Mouse (Mus musculus) CH12.LX (cell line): ENCODE data around the gene Rps11. TPM values are rescaled to one million over a fixed set of nuclear protein-coding genes. Genes with fewer than 3 reads are reported as not detected.

ENCODE experiments used
- DNase-seq: peaks from one replicate; pipeline ENCODE4 v3.0.0-alpha.2; 2013; ENCODE audit errors: extremely low read depth
- H3K27ac ChIP-seq: 2 replicates; pipeline ENCODE4 v1.5.1; 2012; ENCODE audit warnings: low read depth, mild to moderate bottlenecking, control low read depth, moderate library complexity; ENCODE audit not compliant: insufficient read depth
- H3K27me3 ChIP-seq: replicated peaks from 2 replicates; pipeline ENCODE3; 2012; ENCODE audit warnings: inconsistent platforms
- H3K36me3 ChIP-seq, 2 experiments: replicated peaks in 1 of 2; 2 replicates each; pipeline versions ENCODE3 to v1.6.1; 2012; ENCODE audit warnings: inconsistent platforms in 1 of 2, low read length in 1 of 2, mild to moderate bottlenecking in 1 of 2, mixed read lengths in 1 of 2, moderate library complexity in 1 of 2; ENCODE audit not compliant: control insufficient read depth in 1 of 2, insufficient read depth in 1 of 2
- H3K4me1 ChIP-seq, 2 experiments: 2 replicates each; pipeline ENCODE4 v1.6.1; 2012; ENCODE audit warnings: inconsistent platforms in 1 of 2, moderate library complexity in 1 of 2; ENCODE audit not compliant: insufficient read depth in 2 of 2, control insufficient read depth in 1 of 2
- H3K4me2 ChIP-seq: 2 replicates; pipeline ENCODE4 v1.6.1; 2012; ENCODE audit warnings: low read depth, mild to moderate bottlenecking, control low read depth; ENCODE audit not compliant: poor library complexity, insufficient read depth, severe bottlenecking
- H3K4me3 ChIP-seq, 3 experiments: fragments of 150-350 bp in 1 of 3; sonication (generic) in 1 of 3; replicated peaks in 1 of 3; 2 replicates each; pipeline versions ENCODE3 to v1.5.1; 2011 to 2012; ENCODE audit warnings: low read depth in 2 of 3, low read length in 2 of 3, mild to moderate bottlenecking in 2 of 3, moderate library complexity in 2 of 3, control low read depth in 1 of 3, improper control_type of control experiment in 1 of 3, inconsistent platforms in 1 of 3, mixed read lengths in 1 of 3; ENCODE audit not compliant: poor library complexity in 1 of 3
- H3K79me2 ChIP-seq: replicated peaks from 2 replicates; pipeline ENCODE4 v1.6.1; 2012; ENCODE audit warnings: mild to moderate bottlenecking, moderate library complexity; ENCODE audit not compliant: control insufficient read depth, poor library complexity, insufficient read depth, severe bottlenecking; ENCODE audit errors: extremely low read depth
- H3K9ac ChIP-seq: 2 replicates; pipeline ENCODE4 v1.6.1; 2012; ENCODE audit warnings: low read depth, mild to moderate bottlenecking, control low read depth, moderate library complexity; ENCODE audit not compliant: insufficient read depth
- H3K9me3 ChIP-seq: replicated peaks from 2 replicates; pipeline ENCODE3; 2012; ENCODE audit warnings: low read length, inconsistent platforms, mixed read lengths
- BHLHE40 ChIP-seq: IDR thresholded peaks from 2 replicates; pipeline ENCODE4 v1.6.1; 2011; ENCODE audit warnings: mild to moderate bottlenecking, low read depth, low read length, improper control_type of control experiment
- CHD1 ChIP-seq: IDR thresholded peaks from 2 replicates; pipeline ENCODE4 v1.6.1; 2012; ENCODE audit warnings: low read depth, low read length, improper control_type of control experiment, inconsistent platforms
- E2F4 ChIP-seq: IDR thresholded peaks from 2 replicates; pipeline ENCODE4 v1.6.1; 2011; ENCODE audit warnings: low read depth, low read length, improper control_type of control experiment; ENCODE audit not compliant: insufficient replicate concordance
- JUN ChIP-seq: IDR thresholded peaks from 2 replicates; pipeline ENCODE4 v1.6.1; 2011; ENCODE audit warnings: low read depth, mild to moderate bottlenecking, low read length, improper control_type of control experiment, moderate library complexity; ENCODE audit not compliant: insufficient read depth
- JUND ChIP-seq: conservative IDR thresholded peaks from 2 replicates; pipeline ENCODE4 v1.6.1; 2011; ENCODE audit warnings: low read depth, low read length, improper control_type of control experiment
- MAFK ChIP-seq: IDR thresholded peaks from 2 replicates; pipeline ENCODE4 v1.6.1; 2011; ENCODE audit warnings: low read length, improper control_type of control experiment; ENCODE audit not compliant: insufficient replicate concordance
- MAZ ChIP-seq: IDR thresholded peaks from 2 replicates; pipeline ENCODE4 v1.6.1; 2012; ENCODE audit warnings: low read depth, mild to moderate bottlenecking, inconsistent platforms, low read length, improper control_type of control experiment, moderate library complexity
- MEF2A ChIP-seq: IDR thresholded peaks from 2 replicates; pipeline ENCODE4 v1.6.1; 2014; ENCODE audit warnings: low read depth, mild to moderate bottlenecking, inconsistent platforms, low read length, improper control_type of control experiment, borderline replicate concordance
- MXI1 ChIP-seq: IDR thresholded peaks from 2 replicates; pipeline ENCODE4 v1.6.1; 2011; ENCODE audit warnings: mild to moderate bottlenecking, low read depth, low read length, improper control_type of control experiment
- NRF1 ChIP-seq: IDR thresholded peaks from 2 replicates; pipeline ENCODE4 v1.6.1; 2014; ENCODE audit warnings: low read depth, mild to moderate bottlenecking, inconsistent platforms, low read length, improper control_type of control experiment, moderate library complexity
- POLR2A ChIP-seq: IDR thresholded peaks from 2 replicates; pipeline ENCODE4 v1.6.1; 2011; ENCODE audit warnings: low read depth, mild to moderate bottlenecking, improper control_type of control experiment, low read length
- POLR2AphosphoS2 ChIP-seq: IDR thresholded peaks from 2 replicates; pipeline ENCODE4 v1.6.1; 2011; ENCODE audit warnings: low read depth, low read length, improper control_type of control experiment
- RCOR1 ChIP-seq: conservative IDR thresholded peaks from 2 replicates; pipeline ENCODE4 v1.6.1; 2012; ENCODE audit warnings: low read depth, mild to moderate bottlenecking, inconsistent platforms, low read length, improper control_type of control experiment
- SMC3 ChIP-seq: IDR thresholded peaks from 2 replicates; pipeline ENCODE4 v1.6.1; 2011; ENCODE audit warnings: low read depth, low read length, improper control_type of control experiment
- TBP ChIP-seq: conservative IDR thresholded peaks from 2 replicates; pipeline ENCODE4 v1.6.1; 2011; ENCODE audit warnings: low read depth, low read length, improper control_type of control experiment
- USF2 ChIP-seq: conservative IDR thresholded peaks from 2 replicates; pipeline ENCODE4 v1.6.1; 2011; ENCODE audit warnings: low read depth, low read length, improper control_type of control experiment
- dilution Hi-C: fragments of 300-500 bp; cut with MboI; formaldehyde crosslinking; loops from 2 replicates; pipeline ENCODE4 v1.14.3; 2020; ENCODE audit warnings: low sequenced_read_pairs; ENCODE audit not compliant: extremely low pct_unique_long_range_greater_than_20kb, extremely low pct_ligation_motif_present
- in situ Hi-C: fragments of 300-500 bp; cut with MboI; formaldehyde crosslinking; loops from 3 replicates; pipeline ENCODE4 v1.14.3; 2019; ENCODE audit warnings: low sequenced_read_pairs, low pct_ligation_motif_present, low pct_unique_long_range_greater_than_20kb, mixed read lengths
- polyA plus RNA-seq: library from polyadenylated mRNA; unstranded; fragments of >175 nt; gene quantifications from 2 replicates; pipeline ENCODE4 v1.2.1, GENCODE M21; 2012; ENCODE audit warnings: low read depth; ENCODE audit not compliant: insufficient read length
- total RNA-seq, 2 experiments: library from RNA; depleted of rRNA; stranded (reverse); fragments of 300-350 nt in 1 of 2; fragments of >200 nt in 1 of 2; gene quantifications; 2 replicates each; pipeline ENCODE4 v1.2.3; 2012 to 2014

Rps11 gene
- total and polyA plus RNA-seq, 3 experiments = 898 to 1,839 (median 1,699) TPM

- dilution Hi-C loops (no loop called here), in situ Hi-C loops (no loop called here)
- no peak for DNase-seq
- peaks cover 3 to 16% of the 10 kb centered on the region in 2 experiments for H3K4me1 ChIP-seq
- H3K27ac ChIP-seq = no peak within 1 kb of the TSS
- H3K4me2 ChIP-seq = no peak within 1 kb of the TSS
- no peaks in the 10 kb centered on the region for H3K36me3 ChIP-seq
- H3K79me2 ChIP-seq = no peaks in the 10 kb centered on the region
- TF ChIP-seq JUND (no peak), MAZ (no peak), BHLHE40 (no peak), RCOR1 (no peak), MEF2A (no peak), NRF1 (no peak), POLR2AphosphoS2 (no peak), JUN (no peak)
- H3K9me3 ChIP-seq = no peaks in the 10 kb centered on the region
- no peaks in the 10 kb centered on the region for H3K27me3 ChIP-seq
- H3K9ac ChIP-seq = no peak within 1 kb of the TSS
- no peak within 1 kb of the TSS for H3K4me3 ChIP-seq
These were observed 32.2 kb downstream of the Rps11 start, which contains the start of gene Rcn3 for GRCm38 (mm10) chr7:45092048-45092447. Gene Rcn3, minus strand, starts transcription at chr7:45092221.

GRCm38 (mm10) chr7:45091001-45091990 is 32.9 kb downstream of the Rps11 start:
- Histone ChIP-seq H3K9me3 (no peaks in the 10 kb centered on the region), H3K27ac (no peak overlapping the region), H3K36me3 (no peaks in the 10 kb centered on the region), H3K4me1 (peaks cover 3 to 16% of the 10 kb centered on the region in 2 experiments), H3K27me3 (no peaks in the 10 kb centered on the region), H3K9ac (no peak overlapping the region), H3K79me2 (no peaks in the 10 kb centered on the region)
- no peak for TF ChIP-seq MEF2A
- no peak for TF ChIP-seq RCOR1
- no peak for TF ChIP-seq MAZ
- no peak for TF ChIP-seq TBP
- TF ChIP-seq MAFK = no peak
- TF ChIP-seq USF2 = no peak
- TF ChIP-seq E2F4 = no peak
- TF ChIP-seq SMC3 = no peak
- TF ChIP-seq JUN = no peak
- no peak for TF ChIP-seq CHD1
- no peak for TF ChIP-seq MXI1
- TF ChIP-seq POLR2AphosphoS2 = no peak
- TF ChIP-seq POLR2A = no peak
- TF ChIP-seq, all 38 proteins: peak for 0
- in situ Hi-C loops = no loop called here
- dilution Hi-C loops = no loop called here
- no peak for DNase-seq
- H3K4me2 ChIP-seq = no peak overlapping the region
- H3K4me3 ChIP-seq = no peak overlapping the region
